Mouse (Mus musculus) ES-E14 (cell line): ENCODE measurements around the gene Crybg3.

Experiments used
- HCFC1 ChIP-seq: IDR thresholded peaks from 2 replicates; pipeline ENCODE4 v1.6.1; 2012; ENCODE audit warnings: low read length, inconsistent platforms, borderline replicate concordance; ENCODE audit not compliant: insufficient read depth
- ZC3H11A ChIP-seq: IDR thresholded peaks from 2 replicates; pipeline ENCODE4 v1.6.1; 2012; ENCODE audit warnings: low read depth, mild to moderate bottlenecking, inconsistent platforms, low read length, borderline replicate concordance

DNA sequence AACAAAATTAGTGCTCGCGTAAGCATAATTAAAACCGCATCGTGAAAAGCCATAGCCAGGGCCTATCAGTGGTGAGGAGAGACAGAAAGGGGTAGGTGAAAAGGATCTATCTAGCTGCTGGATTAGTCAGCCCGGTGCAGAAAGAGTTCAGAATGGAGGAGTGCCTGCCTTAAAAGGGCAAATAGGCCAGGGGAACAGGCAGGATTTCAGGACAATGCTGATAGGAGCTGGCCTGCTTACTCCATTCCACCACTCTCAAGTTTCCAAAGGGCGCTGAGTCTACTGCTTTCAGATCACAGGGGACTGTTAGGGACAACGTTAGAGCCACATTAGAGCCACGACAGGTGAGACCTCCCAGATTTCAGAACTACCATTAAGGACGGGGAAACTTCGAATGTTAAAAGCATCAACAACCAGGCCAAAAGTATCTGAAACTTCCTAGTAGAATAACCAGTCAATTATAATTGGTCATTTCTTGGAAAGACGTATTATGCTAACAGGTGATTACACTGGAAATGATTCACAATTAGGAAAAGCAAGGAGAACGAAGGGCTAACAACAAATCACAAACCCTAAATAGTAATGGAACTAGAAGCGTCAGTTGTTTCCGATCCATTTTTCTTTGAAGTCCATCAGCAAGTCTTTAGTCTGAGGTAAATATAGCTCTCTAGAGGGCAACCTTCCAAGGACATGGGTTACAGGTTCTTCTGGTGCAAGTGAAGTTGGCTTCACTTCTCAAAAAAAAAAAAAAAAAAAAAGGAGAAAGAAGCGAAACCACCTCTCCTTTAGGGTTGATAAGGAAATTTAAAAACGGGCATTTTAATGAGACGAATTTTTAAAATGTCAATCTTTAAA is 1.1 kb downstream of the Crybg3 start:
- TF ChIP-seq HCFC1 = no peak
- no peak for TF ChIP-seq ZC3H11A
